Mouse (Mus musculus) lung, postnatal 25 days (tissue): ENCODE measurements around the gene Casz1.

Experiments
- DNase-seq: peaks from one replicate; pipeline ENCODE4 v3.0.0; 2022; ENCODE audit warnings: low spot score

Gene Casz1

GRCm38 (mm10) chr4:148878984-148879610 is 74.9 kb downstream of the Casz1 start:
- DNase-seq: peak; percentile 75

- no peak for DNase-seq
Observed at GRCm38 (mm10) chr4:148879631-148880030, 75.4 kb downstream of the Casz1 start.

- no peak for DNase-seq
Observed at GRCm38 (mm10) chr4:148881001-148881669, 76.9 kb downstream of the Casz1 start.

GRCm38 (mm10) chr4:148881838-148882237 is 77.6 kb downstream of the Casz1 start:
- no peak for DNase-seq

GRCm38 (mm10) chr4:148882360-148882929 is 78.2 kb downstream of the Casz1 start:
- DNase-seq: no peak

GRCm38 (mm10) chr4:148884596-148884995 is 80.4 kb downstream of the Casz1 start:
- no peak for DNase-seq

GRCm38 (mm10) chr4:148885401-148885800 is 81.2 kb downstream of the Casz1 start:
- no peak for DNase-seq

- DNase-seq: no peak
Observed at GRCm38 (mm10) chr4:148885921-148886540, 81.8 kb downstream of the Casz1 start.

- DNase-seq: no peak
Observed at GRCm38 (mm10) chr4:148888229-148888628, 84.0 kb downstream of the Casz1 start.

- DNase-seq: no peak
Observed at GRCm38 (mm10) chr4:148889011-148889410, 84.8 kb downstream of the Casz1 start.

GRCm38 (mm10) chr4:148890442-148890841 is 86.2 kb downstream of the Casz1 start:
- DNase-seq: no peak

- DNase-seq: no peak
Observed at GRCm38 (mm10) chr4:148890892-148891838, 86.9 kb downstream of the Casz1 start.

GRCm38 (mm10) chr4:148896125-148896524 is 91.9 kb downstream of the Casz1 start:
- no peak for DNase-seq

- DNase-seq: no peak
Observed at GRCm38 (mm10) chr4:148899927-148900294, 95.7 kb downstream of the Casz1 start.

- DNase-seq: peak; percentile 88
Observed at GRCm38 (mm10) chr4:148900295-148901211, 96.3 kb downstream of the Casz1 start.

GRCm38 (mm10) chr4:148901275-148902052 is 97.2 kb downstream of the Casz1 start:
- DNase-seq: no peak

GRCm38 (mm10) chr4:148902919-148903727 is 98.9 kb downstream of the Casz1 start:
- peak; percentile 88 for DNase-seq

- DNase-seq: no peak
Observed at GRCm38 (mm10) chr4:148905295-148905694, 101.1 kb downstream of the Casz1 start.

- DNase-seq: peak; percentile 68
Observed at GRCm38 (mm10) chr4:148906806-148907205, 102.6 kb downstream of the Casz1 start.
